Mouse (Mus musculus) splenic B cell, adult 2 months (primary cell): ENCODE data around the gene Gabarap.
A peak's percentile ranks its signal among the peaks of the same experiment; 100 is the strongest.

Experiments used
- DNase-seq: peaks from one replicate; pipeline ENCODE4 v3.0.0-alpha.2; 2011; ENCODE audit warnings: low read depth, low spot score
- H3K27me3 ChIP-seq: 2 replicates; pipeline ENCODE4 v1.6.1; 2012; ENCODE audit warnings: mild to moderate bottlenecking, low read length, moderate library complexity, mixed read lengths; ENCODE audit not compliant: control insufficient read depth, poor library complexity, insufficient read depth, severe bottlenecking
- H3K36me3 ChIP-seq: 2 replicates; pipeline ENCODE4 v1.6.1; 2012; ENCODE audit warnings: mild to moderate bottlenecking, low read length, moderate library complexity, mixed read lengths; ENCODE audit not compliant: control insufficient read depth, poor library complexity, insufficient read depth, severe bottlenecking

Gabarap gene

DNA sequence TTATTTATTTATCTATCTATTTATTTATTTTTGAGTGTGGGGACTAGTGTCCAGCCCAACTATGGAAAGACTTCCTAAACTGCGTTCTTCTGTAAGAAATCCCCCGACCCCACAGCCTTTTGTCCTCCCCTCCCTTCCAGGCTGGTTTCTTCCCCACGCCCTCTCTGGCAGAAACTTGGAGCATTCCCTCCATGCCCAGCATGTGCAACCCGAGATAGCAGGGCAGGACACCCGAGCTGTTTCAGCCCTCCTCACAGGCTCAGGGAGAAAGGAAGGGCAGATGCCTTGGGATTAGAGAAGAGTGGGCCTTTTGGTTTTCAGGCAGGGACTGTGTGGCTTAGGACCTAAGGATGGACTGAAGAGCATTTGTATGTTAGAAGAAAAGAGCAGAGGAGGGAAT lies 8.1 kb upstream of the Gabarap start:
- Histone ChIP-seq H3K36me3 (peaks cover 10% of the 10 kb centered on the region), H3K27me3 (no peaks in the 10 kb centered on the region; the same call in 1 of the 2 replicates)
- DNase-seq = no peak

DNA sequence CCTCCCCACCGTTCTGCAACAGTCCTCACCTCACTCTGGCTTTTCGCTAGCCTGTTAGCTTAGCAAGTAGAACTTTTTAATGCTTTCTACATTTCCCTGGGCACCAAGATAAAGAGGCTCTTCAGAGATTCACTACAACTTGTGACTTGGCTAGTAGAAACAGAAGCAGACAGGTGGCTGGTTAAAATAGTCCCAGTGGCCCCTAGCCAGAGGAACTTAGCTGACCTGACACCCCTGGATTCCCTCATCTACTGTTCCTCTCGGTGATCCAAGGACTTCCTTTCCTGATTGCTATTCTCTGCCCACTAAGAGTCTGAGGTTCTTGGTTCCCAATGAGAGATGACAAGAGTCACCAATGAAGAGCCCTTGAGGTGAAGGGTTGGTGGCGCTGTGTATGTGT lies 7.6 kb upstream of the Gabarap start:
- Histone ChIP-seq H3K27me3 (no peaks in the 10 kb centered on the region; the same call in 1 of the 2 replicates), H3K36me3 (peaks cover 10% of the 10 kb centered on the region)
- DNase-seq = no peak

DNA sequence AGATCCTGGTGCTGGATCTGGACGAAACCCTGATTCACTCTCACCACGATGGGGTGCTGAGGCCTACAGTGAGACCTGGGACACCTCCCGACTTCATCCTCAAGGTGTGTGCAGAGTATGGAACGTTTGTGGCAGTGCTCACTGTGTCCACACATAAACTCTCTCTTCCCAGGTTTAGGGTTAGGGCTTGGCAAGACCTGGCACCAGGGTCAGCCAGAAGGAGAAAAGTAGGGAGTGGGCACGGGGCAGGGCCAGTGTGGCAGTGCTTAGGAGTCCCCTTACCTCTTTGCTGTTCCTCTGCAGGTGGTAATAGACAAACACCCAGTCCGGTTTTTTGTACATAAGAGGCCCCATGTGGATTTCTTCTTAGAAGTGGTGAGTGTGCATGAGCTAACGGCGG lies 6.5 kb upstream of the Gabarap start:
- no peak for DNase-seq
- H3K36me3 ChIP-seq = peaks cover 13% of the 10 kb centered on the region
- no peaks in the 10 kb centered on the region; the same call in 1 of the 2 replicates for H3K27me3 ChIP-seq

DNA sequence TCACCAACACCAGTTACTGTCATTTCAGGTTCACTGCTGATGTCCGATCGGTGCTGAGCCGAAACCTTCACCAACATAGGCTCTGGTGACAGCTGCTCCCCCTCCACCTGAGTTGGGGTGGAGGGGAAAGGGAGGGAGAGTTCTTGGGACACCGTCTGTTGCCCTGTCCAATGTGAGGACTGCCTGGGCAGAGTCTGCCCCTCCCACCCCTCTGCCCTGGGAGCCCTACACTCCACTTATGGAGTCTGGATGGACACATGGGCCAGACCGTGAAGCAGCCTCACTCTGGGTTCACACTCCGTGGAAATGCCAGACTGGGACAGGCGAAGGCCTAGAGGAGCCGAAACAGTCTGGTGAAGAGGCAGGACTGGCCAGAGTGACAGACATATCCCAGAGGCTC lies 994 bp upstream of the Gabarap start:
- no peak for DNase-seq
- peaks cover 19% of the 10 kb centered on the region for H3K36me3 ChIP-seq
- H3K27me3 ChIP-seq = no peaks in the 10 kb centered on the region; the same call in 1 of the 2 replicates

DNA sequence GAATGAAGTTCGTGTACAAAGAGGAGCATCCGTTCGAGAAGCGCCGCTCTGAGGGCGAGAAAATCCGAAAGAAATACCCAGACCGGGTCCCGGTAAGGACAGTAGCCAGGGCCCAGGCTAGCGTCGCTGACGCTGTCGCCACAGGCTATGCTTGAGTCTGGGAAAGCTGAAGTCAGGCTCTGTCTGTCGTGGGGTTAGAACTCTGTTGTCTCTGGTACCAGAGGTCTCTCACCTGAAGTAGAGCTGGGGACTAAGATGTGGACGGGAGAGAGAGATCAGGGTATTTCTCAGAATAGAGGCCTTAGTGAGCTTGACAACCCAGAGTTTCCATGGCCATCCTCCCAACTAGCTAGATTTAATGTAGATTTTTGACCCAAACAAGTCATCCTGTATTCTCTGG lies 768 bp downstream of the Gabarap start:
- no peak for DNase-seq
- Histone ChIP-seq H3K36me3 (peaks cover 15% of the 10 kb centered on the region), H3K27me3 (no peaks in the 10 kb centered on the region; the same call in 1 of the 2 replicates)

DNA sequence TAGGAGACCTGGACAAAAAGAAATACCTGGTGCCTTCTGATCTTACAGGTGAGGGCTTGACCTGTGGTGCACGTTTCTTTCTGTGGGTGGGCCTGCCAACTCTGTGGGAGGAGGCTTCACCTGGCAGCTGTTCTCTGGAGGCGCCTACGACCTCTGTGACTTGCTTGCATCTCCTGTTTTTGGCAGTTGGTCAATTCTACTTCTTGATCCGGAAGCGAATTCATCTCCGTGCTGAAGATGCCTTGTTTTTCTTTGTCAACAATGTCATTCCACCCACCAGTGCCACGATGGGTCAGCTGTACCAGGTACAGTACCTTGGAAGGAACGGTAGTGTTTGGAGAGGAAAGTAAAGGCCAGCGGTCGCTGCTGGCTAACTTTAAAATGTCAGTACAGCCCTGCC lies 1.5 kb downstream of the Gabarap start:
- DNase-seq = no peak
- H3K36me3 ChIP-seq = peaks cover 15% of the 10 kb centered on the region
- H3K27me3 ChIP-seq = no peaks in the 10 kb centered on the region; the same call in 1 of the 2 replicates

DNA sequence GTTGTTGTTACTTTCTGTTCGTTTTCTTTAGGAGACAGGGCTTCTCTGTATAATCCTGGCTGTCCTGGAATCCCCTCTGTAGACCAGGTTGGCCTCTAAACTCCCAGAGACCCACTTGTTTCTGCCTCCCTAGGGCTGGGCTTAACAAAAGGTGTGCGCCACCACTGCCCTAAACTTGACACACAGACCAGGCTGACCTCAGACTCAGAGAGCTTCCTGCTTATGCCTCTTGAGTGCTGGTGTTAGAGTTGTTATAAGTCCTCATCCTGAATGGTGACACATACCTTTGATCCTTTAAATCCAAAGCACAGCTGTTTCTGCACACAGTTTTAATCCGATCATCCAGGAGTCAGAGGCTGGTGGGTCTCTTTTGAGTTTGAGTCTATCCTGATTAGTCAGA lies 2.0 kb downstream of the Gabarap start:
- DNase-seq = no peak
- Histone ChIP-seq H3K36me3 (peaks cover 15% of the 10 kb centered on the region), H3K27me3 (no peaks in the 10 kb centered on the region; the same call in 1 of the 2 replicates)

DNA sequence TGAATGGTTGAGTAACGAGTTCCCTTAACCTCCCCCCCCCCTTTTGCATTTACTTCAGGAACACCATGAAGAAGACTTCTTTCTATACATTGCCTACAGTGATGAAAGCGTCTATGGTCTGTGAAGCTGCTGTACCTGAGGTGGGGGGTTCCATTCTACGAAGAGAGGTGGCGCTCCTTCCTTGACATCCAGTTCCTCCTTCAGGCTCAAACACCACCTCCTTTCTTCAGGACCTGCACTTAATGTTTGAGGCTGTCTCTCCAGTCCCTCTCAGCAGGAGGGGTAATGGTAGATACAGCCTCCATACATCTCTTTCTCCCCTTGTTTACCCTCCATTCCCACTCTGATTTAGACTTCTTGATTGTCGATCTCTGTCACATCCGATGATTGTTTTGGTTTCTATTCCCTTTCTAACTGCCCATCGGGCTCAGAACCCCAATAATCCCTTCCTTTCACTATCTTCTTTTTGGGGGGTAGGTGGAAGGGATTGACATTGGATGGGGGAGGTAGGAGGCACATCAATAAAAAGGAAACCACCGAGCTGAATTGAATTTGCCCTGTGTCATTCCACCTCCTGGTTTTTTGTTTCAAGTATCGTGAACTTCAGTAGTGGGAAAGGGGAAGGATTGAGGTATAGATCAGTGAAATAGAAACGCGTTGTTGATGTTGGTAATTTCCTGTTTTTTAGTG lies 3.6 kb downstream of the Gabarap start:
- no peaks in the 10 kb centered on the region; the same call in 1 of the 2 replicates for H3K27me3 ChIP-seq
- no peak for DNase-seq
- H3K36me3 ChIP-seq = peaks cover 22% of the 10 kb centered on the region

DNA sequence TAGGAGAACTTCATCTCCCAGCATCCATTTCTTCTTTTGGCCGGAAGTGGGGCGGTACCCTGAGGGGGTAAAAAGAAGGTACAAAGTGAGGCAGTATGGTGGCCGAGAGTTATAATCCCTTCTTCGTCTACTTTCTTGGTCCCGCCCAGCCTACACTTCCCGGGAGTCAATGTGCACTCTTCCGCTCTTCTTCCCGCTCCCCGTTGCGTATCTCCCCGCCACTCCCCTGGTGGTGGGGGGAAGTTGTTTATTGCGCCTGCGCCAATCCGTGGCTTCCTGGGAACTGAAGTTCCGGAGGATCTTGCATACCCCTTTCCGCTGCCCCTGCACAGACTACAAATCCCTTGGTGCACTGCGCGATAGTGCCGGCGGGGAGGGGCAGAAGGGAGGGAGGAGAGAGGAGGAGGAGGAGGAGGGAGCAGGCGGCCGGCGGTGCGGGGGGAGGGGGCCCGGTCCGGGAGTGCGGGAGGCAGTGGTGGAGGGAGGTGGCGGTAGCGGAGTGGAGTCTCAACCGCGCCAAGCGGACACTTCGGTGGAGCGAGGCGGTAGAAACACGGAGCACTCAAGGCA lies 4.5 kb downstream of the Gabarap start, which contains the start of gene Phf23:
TSS of gene Phf23 (plus strand) at position 387 of the 570 bp plus-strand sequence.
- peaks cover 18% of the 10 kb centered on the region for H3K36me3 ChIP-seq

DNA sequence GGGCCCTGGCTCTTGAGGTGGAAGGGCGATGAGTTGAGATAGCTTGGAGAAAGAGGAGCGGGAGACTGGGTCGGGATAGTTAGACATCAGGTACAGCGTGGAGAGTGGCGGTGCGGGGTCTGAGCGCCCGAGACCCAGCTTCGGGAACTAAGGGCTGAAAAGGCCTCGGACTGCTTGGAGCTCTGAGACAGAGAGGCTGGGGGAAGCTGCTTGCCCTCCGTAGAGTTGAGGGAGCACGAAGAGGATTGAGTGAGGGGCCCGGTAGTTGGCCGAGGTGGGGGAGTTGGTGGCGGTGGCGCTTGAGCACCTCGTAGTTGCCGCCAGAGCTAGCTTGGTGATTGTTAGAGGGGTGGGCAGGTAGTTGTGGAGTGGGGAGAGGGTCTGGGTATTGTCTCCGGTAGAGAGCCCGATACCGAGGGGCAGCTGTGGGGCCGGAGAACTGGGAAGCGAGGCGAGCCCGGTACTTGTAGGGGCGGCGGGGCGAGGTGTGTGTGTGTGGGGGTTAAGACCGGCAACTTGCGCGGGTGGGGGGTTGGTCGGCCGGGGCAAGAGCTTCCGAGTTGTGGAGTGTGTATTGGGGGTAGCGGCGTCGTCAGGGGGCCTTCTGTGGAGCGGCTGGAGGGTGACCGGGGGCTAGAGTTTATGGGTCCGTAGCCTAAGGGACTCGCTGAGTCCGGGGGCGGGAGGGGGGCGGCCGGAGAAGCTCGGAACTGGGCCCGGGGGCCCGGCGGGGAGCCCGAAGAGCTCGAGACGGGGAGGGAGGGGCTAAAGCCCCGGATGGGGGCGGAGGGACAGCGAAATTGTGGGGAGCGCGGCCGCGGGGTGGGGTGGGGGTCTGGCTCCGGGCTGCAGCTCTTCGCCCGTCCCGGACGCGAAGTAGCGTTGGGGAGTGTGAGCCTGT lies 5.5 kb downstream of the Gabarap start:
- Histone ChIP-seq H3K27me3 (no peaks in the 10 kb centered on the region), H3K36me3 (peaks cover 18% of the 10 kb centered on the region)
- DNase-seq = peak; percentile 74

More for the DNA sequence above, 4.5 kb downstream of the Gabarap start, which contains the start of gene Phf23:
- peak; percentile 98 for DNase-seq
- H3K27me3 ChIP-seq = no peaks in the 10 kb centered on the region

DNA sequence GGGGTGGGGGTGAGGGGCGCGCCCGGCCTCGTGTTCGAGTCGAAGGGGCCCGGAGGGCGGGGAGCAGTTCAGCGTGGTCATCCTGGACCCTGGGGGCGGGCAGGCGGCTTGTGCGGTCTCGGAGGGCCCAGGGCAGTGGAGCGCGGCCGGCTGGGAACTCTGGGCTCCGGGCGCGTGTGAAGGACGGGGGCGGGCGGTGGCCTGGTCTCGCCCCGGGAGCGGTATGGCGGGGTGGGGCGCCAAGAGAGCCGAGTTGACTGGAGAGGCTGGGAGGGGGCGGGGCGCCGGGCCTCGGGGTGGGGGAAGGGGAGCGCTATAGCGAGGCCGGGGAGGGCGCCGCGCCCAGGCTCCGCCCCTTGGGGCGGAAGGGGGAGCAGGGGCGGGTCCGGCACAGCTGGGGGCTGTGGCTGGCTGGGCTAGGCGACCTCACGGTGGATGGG lies 6.1 kb downstream of the Gabarap start:
- Histone ChIP-seq H3K27me3 (no peaks in the 10 kb centered on the region), H3K36me3 (peaks cover 18% of the 10 kb centered on the region)
- DNase-seq = peak; percentile 90

DNA sequence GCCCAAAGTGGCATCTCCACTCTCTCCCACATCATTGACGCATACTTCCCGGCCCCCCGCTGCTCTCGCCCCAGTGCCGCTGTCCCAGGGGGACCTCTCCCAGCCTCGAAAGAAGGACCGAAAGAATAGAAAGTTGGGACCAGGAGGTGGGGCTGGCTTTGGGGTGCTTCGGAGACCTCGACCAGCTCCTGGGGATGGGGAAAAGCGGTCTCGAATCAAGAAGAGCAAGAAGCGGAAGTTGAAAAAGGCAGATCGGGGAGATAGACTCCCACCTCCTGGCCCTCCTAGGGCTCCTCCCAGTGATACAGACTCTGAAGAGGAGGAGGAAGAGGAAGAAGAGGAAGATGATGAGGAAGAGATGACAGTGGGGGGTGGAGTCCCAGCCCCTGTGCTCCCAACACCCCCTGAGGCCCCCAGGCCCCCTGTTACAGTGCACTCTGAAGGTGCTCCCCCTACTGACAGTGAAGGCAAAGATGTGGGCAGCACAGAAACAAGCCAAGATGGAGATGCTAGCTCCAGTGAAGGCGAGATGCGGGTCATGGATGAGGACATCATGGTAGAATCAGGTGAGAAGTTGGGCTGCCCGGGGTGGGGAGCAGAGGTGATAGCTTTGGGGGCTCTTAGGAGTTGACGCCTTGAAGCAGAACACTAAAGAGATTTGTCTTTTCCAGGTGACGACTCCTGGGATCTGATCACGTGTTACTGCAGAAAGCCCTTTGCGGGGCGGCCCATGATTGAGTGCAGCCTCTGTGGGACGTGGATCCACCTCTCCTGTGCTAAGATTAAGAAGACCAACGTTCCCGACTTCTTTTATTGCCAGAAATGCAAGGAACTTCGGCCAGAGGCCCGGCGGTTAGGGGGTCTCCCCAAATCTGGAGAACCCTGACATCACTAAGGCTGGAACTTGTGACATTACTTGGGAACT lies 7.9 kb downstream of the Gabarap start:
- H3K36me3 ChIP-seq = peaks cover 15% of the 10 kb centered on the region
- DNase-seq = peak; percentile 37
- H3K27me3 ChIP-seq = no peaks in the 10 kb centered on the region

DNA sequence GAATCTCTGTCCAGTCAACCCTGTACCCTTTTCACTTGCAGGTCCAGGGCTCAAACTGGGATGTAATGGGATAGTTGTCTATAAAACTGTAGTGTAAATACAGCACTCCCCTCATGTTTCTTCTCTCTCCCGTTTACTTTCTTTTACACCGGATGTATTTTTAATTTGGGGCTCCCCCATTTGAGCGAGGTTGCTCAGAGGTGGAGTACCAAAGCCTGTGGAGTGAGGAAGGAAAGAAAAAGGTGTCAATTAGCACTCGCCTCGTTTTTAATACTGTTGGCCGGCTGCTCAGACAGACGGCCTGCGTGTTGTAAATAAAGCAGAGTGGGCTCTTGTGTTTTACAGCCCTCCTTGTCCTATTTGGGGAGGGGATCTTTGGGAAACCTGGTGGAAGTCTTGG lies 8.7 kb downstream of the Gabarap start:
- no peak for DNase-seq
- Histone ChIP-seq H3K36me3 (peaks cover 11% of the 10 kb centered on the region), H3K27me3 (no peaks in the 10 kb centered on the region)

DNA sequence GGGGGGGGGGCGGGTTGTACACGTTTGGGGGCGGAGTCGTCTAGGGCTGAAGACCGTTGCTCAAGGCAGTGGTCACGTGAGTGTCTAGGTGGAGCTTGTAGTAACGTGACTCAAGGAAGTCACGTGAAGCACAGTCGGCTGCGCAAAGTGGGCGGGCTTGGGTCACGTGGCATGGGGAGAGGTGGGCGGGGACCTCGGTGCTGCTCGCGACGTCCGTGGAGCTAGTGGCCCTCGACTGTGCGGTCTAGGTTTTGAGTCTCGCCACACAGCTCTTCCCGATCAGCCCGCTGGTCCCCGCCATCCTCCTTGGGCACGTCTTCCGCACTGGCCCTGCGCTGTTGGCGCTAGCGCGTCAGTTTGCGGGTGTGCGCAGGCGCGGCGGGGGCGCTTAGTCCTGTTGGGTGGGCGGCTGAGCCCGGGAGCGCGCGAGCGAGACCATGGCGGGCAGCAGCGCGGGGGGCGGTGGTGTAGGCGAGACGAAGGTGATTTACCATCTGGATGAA lies 9.5 kb downstream of the Gabarap start, which contains the start of gene Dvl2:
TSS of gene Dvl2 (plus strand) at position 200 of the 503 bp plus-strand sequence.
- Histone ChIP-seq H3K36me3 (peaks cover 9% of the 10 kb centered on the region), H3K27me3 (no peaks in the 10 kb centered on the region)
- DNase-seq = peak; percentile 98
